Mouse (Mus musculus): ENCODE measurements around the gene Slc16a7. TPM values are rescaled to one million over a fixed set of nuclear protein-coding genes. Genes with fewer than 3 reads are reported as not detected.

The Slc16a7 gene
- polyA plus RNA-seq, 1 experiment from 2014 or later, result 15.4 TPM

GRCm38 (mm10) chr10:125213805-125214204 is 175.5 kb downstream of the Slc16a7 start:
- WGBS, result 92% methylated on average over 3 of the region's 3 CpGs
- Histone ChIP-seq H3K4me2 (replicated peaks; ENCODE audit: low read depth) (no peak overlapping the region), H3K9me3 (ENCODE audit: control insufficient read depth, low read length) (no peaks in the 10 kb centered on the region), H3K27me3 (ENCODE audit: control insufficient read depth, insufficient read depth, low read length) (no peaks in the 10 kb centered on the region), H3K4me1 (replicated peaks; ENCODE audit: control insufficient read depth, insufficient read depth) (no peaks in the 10 kb centered on the region), H3K4me3 (ENCODE audit: low read depth, low read length) (no peak overlapping the region), H3K36me3 (ENCODE audit: control insufficient read depth, insufficient read depth, low read length) (no peaks in the 10 kb centered on the region), H3K27ac (replicated peaks) (no peak overlapping the region), H3K9ac (ENCODE audit: low read length) (no peak overlapping the region)
- no peak for DNase-seq (ENCODE audit: low spot score)
- TF ChIP-seq CTCF (IDR thresholded peaks at IDR 0.05; ENCODE audit: low read depth) (no peak), EP300 (optimal IDR thresholded peaks at IDR 0.05) (no peak)
- ATAC-seq (ENCODE audit: low FRiP score, low TSS enrichment), result no peak

GRCm38 (mm10) chr10:125187544-125187943 is 201.7 kb downstream of the Slc16a7 start:
- 56% methylated on average over 5 of the region's 5 CpGs for WGBS
- H3K4me3 ChIP-seq (ENCODE audit: low read depth, low read length), result no peak overlapping the region
- no peak for ATAC-seq (ENCODE audit: low FRiP score, low TSS enrichment)
- H3K9ac ChIP-seq (ENCODE audit: low read length), result no peak overlapping the region
- no peaks in the 10 kb centered on the region for H3K36me3 ChIP-seq (ENCODE audit: control insufficient read depth, insufficient read depth, low read length)
- H3K4me2 ChIP-seq (replicated peaks; ENCODE audit: low read depth), result no peak overlapping the region
- DNase-seq (ENCODE audit: low spot score), result no peak
- TF ChIP-seq EP300 (optimal IDR thresholded peaks at IDR 0.05), result no peak
- TF ChIP-seq CTCF (IDR thresholded peaks at IDR 0.05; ENCODE audit: low read depth), result no peak
- H3K4me1 ChIP-seq (replicated peaks; ENCODE audit: control insufficient read depth, insufficient read depth), result no peaks in the 10 kb centered on the region
- no peaks in the 10 kb centered on the region for H3K9me3 ChIP-seq (ENCODE audit: control insufficient read depth, low read length)
- no peak overlapping the region for H3K27ac ChIP-seq (replicated peaks)
- H3K27me3 ChIP-seq (ENCODE audit: control insufficient read depth, insufficient read depth, low read length), result no peaks in the 10 kb centered on the region

- no peaks in the 10 kb centered on the region for H3K9me3 ChIP-seq (ENCODE audit: control insufficient read depth, low read length)
Measured at GRCm38 (mm10) chr10:125185387-125185786, 203.9 kb downstream of the Slc16a7 start.

GRCm38 (mm10) chr10:125184146-125184545 is 205.1 kb downstream of the Slc16a7 start:
- 47% methylated on average over 5 of the region's 5 CpGs for WGBS
- no peaks in the 10 kb centered on the region for H3K36me3 ChIP-seq (ENCODE audit: control insufficient read depth, insufficient read depth, low read length)
- TF ChIP-seq CTCF (IDR thresholded peaks at IDR 0.05; ENCODE audit: low read depth) (no peak), EP300 (optimal IDR thresholded peaks at IDR 0.05) (no peak)
- no peak for DNase-seq (ENCODE audit: low spot score)
- no peaks in the 10 kb centered on the region for H3K9me3 ChIP-seq (ENCODE audit: control insufficient read depth, low read length)
- no peaks in the 10 kb centered on the region for H3K27me3 ChIP-seq (ENCODE audit: control insufficient read depth, insufficient read depth, low read length)
- ATAC-seq (ENCODE audit: low FRiP score, low TSS enrichment), result no peak
- H3K9ac ChIP-seq (ENCODE audit: low read length), result no peak overlapping the region
- no peak overlapping the region for H3K4me3 ChIP-seq (ENCODE audit: low read depth, low read length)
- no peak overlapping the region for H3K4me2 ChIP-seq (replicated peaks; ENCODE audit: low read depth)
- H3K27ac ChIP-seq (replicated peaks), result no peak overlapping the region
- no peaks in the 10 kb centered on the region for H3K4me1 ChIP-seq (replicated peaks; ENCODE audit: control insufficient read depth, insufficient read depth)

More at GRCm38 (mm10) chr10:125185387-125185786, 203.9 kb downstream of the Slc16a7 start:
- Histone ChIP-seq H3K9ac (ENCODE audit: low read length) (no peak overlapping the region), H3K4me3 (ENCODE audit: low read depth, low read length) (no peak overlapping the region), H3K27me3 (ENCODE audit: control insufficient read depth, insufficient read depth, low read length) (no peaks in the 10 kb centered on the region), H3K27ac (replicated peaks) (no peak overlapping the region), H3K4me2 (replicated peaks; ENCODE audit: low read depth) (no peak overlapping the region), H3K36me3 (ENCODE audit: control insufficient read depth, insufficient read depth, low read length) (no peaks in the 10 kb centered on the region), H3K4me1 (replicated peaks; ENCODE audit: control insufficient read depth, insufficient read depth) (no peaks in the 10 kb centered on the region)
- no peak for ATAC-seq (ENCODE audit: low FRiP score, low TSS enrichment)
- TF ChIP-seq CTCF (IDR thresholded peaks at IDR 0.05; ENCODE audit: low read depth) (no peak), EP300 (optimal IDR thresholded peaks at IDR 0.05) (no peak)
- 91% methylated on average over 4 of the region's 4 CpGs for WGBS
- no peak for DNase-seq (ENCODE audit: low spot score)

GRCm38 (mm10) chr10:125182545-125182944 is 206.7 kb downstream of the Slc16a7 start:
- H3K4me3 ChIP-seq (ENCODE audit: low read depth, low read length), result no peak overlapping the region
- no peak overlapping the region for H3K27ac ChIP-seq (replicated peaks)
- TF ChIP-seq CTCF (IDR thresholded peaks at IDR 0.05; ENCODE audit: low read depth) (no peak), EP300 (optimal IDR thresholded peaks at IDR 0.05) (no peak)
- ATAC-seq (ENCODE audit: low FRiP score, low TSS enrichment), result no peak
- H3K27me3 ChIP-seq (ENCODE audit: control insufficient read depth, insufficient read depth, low read length), result no peaks in the 10 kb centered on the region
- H3K9me3 ChIP-seq (ENCODE audit: control insufficient read depth, low read length), result no peaks in the 10 kb centered on the region
- no peaks in the 10 kb centered on the region for H3K4me1 ChIP-seq (replicated peaks; ENCODE audit: control insufficient read depth, insufficient read depth)
- H3K9ac ChIP-seq (ENCODE audit: low read length), result no peak overlapping the region
- WGBS, result 92% methylated on average over 3 of the region's 3 CpGs
- no peak for DNase-seq (ENCODE audit: low spot score)
- no peak overlapping the region for H3K4me2 ChIP-seq (replicated peaks; ENCODE audit: low read depth)
- H3K36me3 ChIP-seq (ENCODE audit: control insufficient read depth, insufficient read depth, low read length), result no peaks in the 10 kb centered on the region

GRCm38 (mm10) chr10:125177782-125178181 is 211.5 kb downstream of the Slc16a7 start:
- Histone ChIP-seq H3K36me3 (ENCODE audit: control insufficient read depth, insufficient read depth, low read length) (no peaks in the 10 kb centered on the region), H3K4me2 (replicated peaks; ENCODE audit: low read depth) (no peak overlapping the region), H3K4me1 (replicated peaks; ENCODE audit: control insufficient read depth, insufficient read depth) (no peaks in the 10 kb centered on the region), H3K9me3 (ENCODE audit: control insufficient read depth, low read length) (no peaks in the 10 kb centered on the region), H3K4me3 (ENCODE audit: low read depth, low read length) (no peak overlapping the region), H3K9ac (ENCODE audit: low read length) (no peak overlapping the region), H3K27me3 (ENCODE audit: control insufficient read depth, insufficient read depth, low read length) (no peaks in the 10 kb centered on the region), H3K27ac (replicated peaks) (no peak overlapping the region)
- no peak for TF ChIP-seq CTCF (IDR thresholded peaks at IDR 0.05; ENCODE audit: low read depth)
- TF ChIP-seq EP300 (optimal IDR thresholded peaks at IDR 0.05), result no peak
- DNase-seq (ENCODE audit: low spot score) (no peak), ATAC-seq (ENCODE audit: low FRiP score, low TSS enrichment) (no peak)
- WGBS, result 83% methylated on average over 2 of the region's 2 CpGs
